Mouse (Mus musculus) neutrophil, adult 59 days (primary cell): ENCODE data around the gene Ormdl1. TPM values are rescaled to one million over a fixed set of nuclear protein-coding genes. Genes with fewer than 3 reads are reported as not detected.

ENCODE experiments used
- total RNA-seq, 2 experiments: library from RNA; stranded (reverse); gene quantifications; 1 replicate in 1 of 2; 2 replicates in 1 of 2; pipeline ENCODE4 v1.2.4; 2023

Ormdl1 gene
- total RNA-seq, result 10 to 100 TPM; 10.9 to 12.6 TPM

GRCm38 (mm10) chr1:53296581-53297383 is at the start of gene Ormdl1, which contains the start of the genes Pms1 and Gm28778:
Gene Ormdl1, plus strand, starts transcription at chr1:53297095.
Gene Pms1, minus strand, starts transcription at chr1:53297018.
Gene Gm28778, plus strand, starts transcription at chr1:53297111.

GRCm38 (mm10) chr1:53312989-53313967 is 16.4 kb downstream of the Ormdl1 start, which contains the start of gene Osgepl1:
Gene Osgepl1, plus strand, starts transcription at chr1:53313624.

GRCm38 (mm10) chr1:53352327-53353261 is 55.7 kb downstream of the Ormdl1 start, which contains the start of the genes Asdurf, Gm28551 and Asnsd1:
Gene Asdurf, minus strand, starts transcription at chr1:53352619.
Gene Gm28551, minus strand, starts transcription at chr1:53352667.
Gene Asnsd1, minus strand, starts transcription at chr1:53352752.

Other genes with a start within 250 kb of the Ormdl1 start
- not detected for gene Mstn, start 235.5 kb upstream of the Ormdl1 start, total RNA-seq
- gene 1700019A02Rik, start 109.5 kb upstream of the Ormdl1 start, total RNA-seq, result not detected
- 1 to 10 TPM; 3.5 to 4.2 TPM for gene Pms1, start 77 bp upstream of the Ormdl1 start, total RNA-seq
- 1 to 10 TPM in 1 of 2 experiments, not detected in 1; 1.5 TPM for gene Gm28778, start within 50 bp of the Ormdl1 start, total RNA-seq
- 1 to 10 TPM; 4.4 to 5.6 TPM for gene Osgepl1, start 16.5 kb downstream of the Ormdl1 start, total RNA-seq
- 10 to 100 TPM in 1 of 2 experiments, not detected in 1; 26.8 TPM for gene Asdurf, start 55.5 kb downstream of the Ormdl1 start, total RNA-seq
- gene Gm28551, start 55.6 kb downstream of the Ormdl1 start, total RNA-seq, result not detected
- 10 to 100 TPM; 42.1 to 46.5 TPM for gene Asnsd1, start 55.7 kb downstream of the Ormdl1 start, total RNA-seq